Mouse (Mus musculus): ENCODE measurements around the gene 4931423N10Rik. TPM values are rescaled to one million over a fixed set of nuclear protein-coding genes. Genes with fewer than 3 reads are reported as not detected.
"Not testable (repeated sequence)": the region's sequence is repeated elsewhere in the genome, so short reads cannot be mapped to it uniquely, and the experiment has no call there.

The 4931423N10Rik gene
- not detected in 2 replicates for polyA plus RNA-seq (2012; ENCODE audit: insufficient read depth, insufficient read length, missing spikeins)

GRCm38 (mm10) chr2:23207070-23207526, at the start of gene 4931423N10Rik:
TSS of gene 4931423N10Rik (plus strand) at chr2:23207476.
- Histone ChIP-seq H3K4me1 (ENCODE audit: control insufficient read depth, insufficient read depth, low read length) (no peaks in the 10 kb centered on the region), H3K4me3 (ENCODE audit: insufficient read depth, low read length) (no peak within 1 kb of the TSS), H3K27ac (ENCODE audit: insufficient read depth, low read depth, low read length) (no peak within 1 kb of the TSS)
- TF ChIP-seq CTCF (IDR thresholded peaks at IDR 0.05; ENCODE audit: low read depth, low read length) (no peak), POLR2A (IDR thresholded peaks at IDR 0.05; ENCODE audit: borderline replicate concordance, low read depth, low read length) (no peak)

GRCm38 (mm10) chr2:23172305-23172704, 35.0 kb upstream of the 4931423N10Rik start:
- Histone ChIP-seq H3K4me3 (ENCODE audit: insufficient read depth, low read length) (no peak overlapping the region), H3K4me1 (ENCODE audit: control insufficient read depth, insufficient read depth, low read length) (peaks cover 5% of the 10 kb centered on the region), H3K27ac (ENCODE audit: insufficient read depth, low read depth, low read length) (no peak overlapping the region)
- no peak for TF ChIP-seq CTCF (IDR thresholded peaks at IDR 0.05; ENCODE audit: low read depth, low read length)
- no peak for TF ChIP-seq POLR2A (IDR thresholded peaks at IDR 0.05; ENCODE audit: borderline replicate concordance, low read depth, low read length)

GRCm38 (mm10) chr2:23194366-23194765, 12.9 kb upstream of the 4931423N10Rik start:
- Histone ChIP-seq H3K27ac (ENCODE audit: insufficient read depth, low read depth, low read length) (no peak overlapping the region), H3K4me1 (ENCODE audit: control insufficient read depth, insufficient read depth, low read length) (no peaks in the 10 kb centered on the region), H3K4me3 (ENCODE audit: insufficient read depth, low read length) (no peak overlapping the region)
- TF ChIP-seq CTCF (IDR thresholded peaks at IDR 0.05; ENCODE audit: low read depth, low read length): no peak
- TF ChIP-seq POLR2A (IDR thresholded peaks at IDR 0.05; ENCODE audit: borderline replicate concordance, low read depth, low read length): no peak

GRCm38 (mm10) chr2:23201034-23201433, 6.2 kb upstream of the 4931423N10Rik start:
- TF ChIP-seq CTCF (IDR thresholded peaks at IDR 0.05; ENCODE audit: low read depth, low read length): no peak
- no peak for TF ChIP-seq POLR2A (IDR thresholded peaks at IDR 0.05; ENCODE audit: borderline replicate concordance, low read depth, low read length)
- H3K4me3 ChIP-seq (ENCODE audit: insufficient read depth, low read length): no peak overlapping the region

GRCm38 (mm10) chr2:23202900-23203670, 4.2 kb upstream of the 4931423N10Rik start:
- Histone ChIP-seq H3K27ac (ENCODE audit: insufficient read depth, low read depth, low read length) (no peak overlapping the region), H3K4me1 (ENCODE audit: control insufficient read depth, insufficient read depth, low read length) (no peaks in the 10 kb centered on the region), H3K4me3 (ENCODE audit: insufficient read depth, low read length) (no peak overlapping the region)
- no peak for TF ChIP-seq CTCF (IDR thresholded peaks at IDR 0.05; ENCODE audit: low read depth, low read length)
- no peak for TF ChIP-seq POLR2A (IDR thresholded peaks at IDR 0.05; ENCODE audit: borderline replicate concordance, low read depth, low read length)

More at GRCm38 (mm10) chr2:23201034-23201433, 6.2 kb upstream of the 4931423N10Rik start:
- no peak overlapping the region for H3K27ac ChIP-seq (ENCODE audit: insufficient read depth, low read depth, low read length)
- H3K4me1 ChIP-seq (ENCODE audit: control insufficient read depth, insufficient read depth, low read length): no peaks in the 10 kb centered on the region

GRCm38 (mm10) chr2:23213661-23214060, 6.4 kb downstream of the 4931423N10Rik start:
- TF ChIP-seq POLR2A (IDR thresholded peaks at IDR 0.05; ENCODE audit: borderline replicate concordance, low read depth, low read length) (no peak), CTCF (IDR thresholded peaks at IDR 0.05; ENCODE audit: low read depth, low read length) (no peak)
- Histone ChIP-seq H3K4me1 (ENCODE audit: control insufficient read depth, insufficient read depth, low read length) (no peaks in the 10 kb centered on the region), H3K27ac (ENCODE audit: insufficient read depth, low read depth, low read length) (no peak overlapping the region), H3K4me3 (ENCODE audit: insufficient read depth, low read length) (no peak overlapping the region)

- H3K4me1 ChIP-seq (ENCODE audit: control insufficient read depth, insufficient read depth, low read length): peaks cover 2% of the 10 kb centered on the region; the same call in 1 of the 2 replicates
- H3K4me3 ChIP-seq (ENCODE audit: insufficient read depth, low read length): no peak overlapping the region
- TF ChIP-seq CTCF (IDR thresholded peaks at IDR 0.05; ENCODE audit: low read depth, low read length): no peak
- no peak for TF ChIP-seq POLR2A (IDR thresholded peaks at IDR 0.05; ENCODE audit: borderline replicate concordance, low read depth, low read length)
- H3K27ac ChIP-seq (ENCODE audit: insufficient read depth, low read depth, low read length): no peak overlapping the region
These were observed 17.9 kb downstream of the 4931423N10Rik start for GRCm38 (mm10) chr2:23225199-23225598.

GRCm38 (mm10) chr2:23228463-23228862, 21.2 kb downstream of the 4931423N10Rik start:
- no peak overlapping the region for H3K4me3 ChIP-seq (ENCODE audit: insufficient read depth, low read length)
- no peak for TF ChIP-seq POLR2A (IDR thresholded peaks at IDR 0.05; ENCODE audit: borderline replicate concordance, low read depth, low read length)
- no peak for TF ChIP-seq CTCF (IDR thresholded peaks at IDR 0.05; ENCODE audit: low read depth, low read length)
- peaks cover 2% of the 10 kb centered on the region; the same call in 1 of the 2 replicates for H3K4me1 ChIP-seq (ENCODE audit: control insufficient read depth, insufficient read depth, low read length)
- H3K27ac ChIP-seq (ENCODE audit: insufficient read depth, low read depth, low read length): no peak overlapping the region

GRCm38 (mm10) chr2:23234065-23234773, 26.9 kb downstream of the 4931423N10Rik start:
- no peak for TF ChIP-seq CTCF (IDR thresholded peaks at IDR 0.05; ENCODE audit: low read depth, low read length)
- H3K4me3 ChIP-seq (ENCODE audit: insufficient read depth, low read length): peak overlapping the region; percentile 20
- no peak overlapping the region for H3K27ac ChIP-seq (ENCODE audit: insufficient read depth, low read depth, low read length)
- no peaks in the 10 kb centered on the region for H3K4me1 ChIP-seq (ENCODE audit: control insufficient read depth, insufficient read depth, low read length)

- H3K4me3 ChIP-seq (ENCODE audit: insufficient read depth, low read length); H3K4me1 ChIP-seq (ENCODE audit: control insufficient read depth, insufficient read depth, low read length): not testable (repeated sequence)
These were observed 83.7 kb downstream of the 4931423N10Rik start for GRCm38 (mm10) chr2:23290991-23291390.

More at GRCm38 (mm10) chr2:23290991-23291390, 83.7 kb downstream of the 4931423N10Rik start:
- H3K27ac ChIP-seq (ENCODE audit: insufficient read depth, low read depth, low read length): not testable (repeated sequence)
